Comparison of ENCODE assay signal across 8 mouse cellular contexts in the genomic region with DNA sequence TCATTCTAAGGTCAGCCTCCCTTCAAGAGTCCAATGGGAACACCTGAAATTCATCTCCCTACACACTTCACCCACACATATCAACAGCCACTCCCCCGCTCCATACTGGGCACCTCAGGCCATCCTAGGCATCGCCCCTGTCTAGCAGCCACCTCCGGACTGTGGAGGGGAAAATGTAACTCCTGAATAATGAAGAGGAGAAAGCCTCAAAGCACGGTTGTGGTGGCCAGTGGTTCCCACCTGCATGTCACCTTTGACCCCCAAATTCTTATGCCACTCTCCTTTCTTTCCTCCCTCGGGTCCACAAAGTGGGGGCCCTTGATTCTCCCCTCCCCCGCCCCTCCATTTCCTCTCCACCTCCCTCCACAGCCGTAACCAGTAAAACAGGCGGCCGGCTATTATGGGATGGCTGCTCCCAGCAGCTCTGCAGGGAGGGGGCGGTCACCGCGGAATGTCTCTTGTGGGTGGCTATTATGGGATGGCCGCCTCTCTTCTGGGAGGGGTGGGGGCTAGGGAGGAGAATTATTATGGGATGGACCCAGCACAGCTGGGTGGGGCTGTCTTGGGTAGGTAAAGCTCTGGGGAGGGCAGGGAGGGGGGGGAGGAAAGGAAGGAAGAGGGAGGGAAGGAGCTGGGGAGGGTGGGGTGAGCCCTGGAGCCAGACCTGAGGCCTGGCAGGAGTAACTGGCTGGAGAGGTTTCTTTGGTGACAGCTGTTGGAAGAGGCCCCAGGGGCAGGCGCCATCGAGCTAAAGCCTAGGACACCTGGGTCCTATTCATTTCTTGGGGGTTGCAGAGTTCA. TPM values are rescaled to one million over a fixed set of nuclear protein-coding genes. Genes with fewer than 3 reads are reported as not detected.
A peak's percentile ranks its signal among the peaks of the same experiment; 100 is the strongest.
DNase-seq lines count a peak whose midpoint lies in the region; ATAC-seq lines count a peak whose summit lies in the region.

No protein-coding gene starts in this region.

- H3K9ac ChIP-seq in heart, embryonic 12.5 days: peak overlapping the region; percentile 57
- peak overlapping the region; percentile 41 for H3K9ac ChIP-seq in kidney, embryonic 15.5 days
- peak overlapping the region; percentile 64 for H3K9ac ChIP-seq in midbrain, embryonic 16.5 days (ENCODE audit: low read depth, low read length)

- peak overlapping the region; percentile 65 for H3K4me2 ChIP-seq in heart, embryonic 12.5 days
- H3K4me2 ChIP-seq in kidney, embryonic 15.5 days: peak overlapping the region; percentile 56
- peak overlapping the region; percentile 42 for H3K4me2 ChIP-seq in midbrain, embryonic 16.5 days (ENCODE audit: low read length)

- 3% methylated on average over 15 of the region's 15 CpGs for WGBS in heart, embryonic 12.5 days
- 2% methylated on average over 15 of the region's 15 CpGs for WGBS in kidney, embryonic 15.5 days
- WGBS in midbrain, embryonic 16.5 days: 1% methylated on average over 15 of the region's 15 CpGs

- peak; percentile 31 for ATAC-seq in CD4-positive, CD25-positive, alpha-beta regulatory T cell, adult 4 months
- ATAC-seq in erythroid progenitor cell, adult 5-6 weeks (replicated peaks; ENCODE audit: low FRiP score, poor library complexity, severe bottlenecking): peak; percentile 74
- ATAC-seq in heart, embryonic 12.5 days (ENCODE audit: insufficient number of reproducible peaks, low FRiP score): peak; percentile 71
- peak; percentile 74 for ATAC-seq in kidney, embryonic 15.5 days (replicated peaks; ENCODE audit: low FRiP score)
- peak; percentile 82 for ATAC-seq in midbrain, embryonic 16.5 days

- no peaks in the 10 kb centered on the region for H3K9me3 ChIP-seq in heart, embryonic 12.5 days (replicated peaks)
- H3K9me3 ChIP-seq in kidney, embryonic 15.5 days (replicated peaks): no peaks in the 10 kb centered on the region
- H3K9me3 ChIP-seq in midbrain, embryonic 16.5 days (replicated peaks; ENCODE audit: control insufficient read depth, low read length, poor library complexity, severe bottlenecking): no peaks in the 10 kb centered on the region

- no peaks in the 10 kb centered on the region for H3K27me3 ChIP-seq in heart, embryonic 12.5 days (replicated peaks)
- H3K27me3 ChIP-seq in kidney, embryonic 15.5 days: no peaks in the 10 kb centered on the region
- no peaks in the 10 kb centered on the region for H3K27me3 ChIP-seq in midbrain, embryonic 16.5 days (ENCODE audit: control insufficient read depth, insufficient read depth, low read depth, low read length)

- H3K36me3 ChIP-seq in heart, embryonic 12.5 days: no peaks in the 10 kb centered on the region
- H3K36me3 ChIP-seq in kidney, embryonic 15.5 days: no peaks in the 10 kb centered on the region
- no peaks in the 10 kb centered on the region for H3K36me3 ChIP-seq in midbrain, embryonic 16.5 days (ENCODE audit: control insufficient read depth, insufficient read depth, low read length)

- peak overlapping the region; percentile 94 for H3K27ac ChIP-seq in brown adipose tissue, adult 24 weeks (replicated peaks; ENCODE audit: low read depth, low read length)
- peak overlapping the region; percentile 87 for H3K27ac ChIP-seq in heart, embryonic 12.5 days (ENCODE audit: poor library complexity, severe bottlenecking)
- peak overlapping the region; percentile 97 for H3K27ac ChIP-seq in kidney, embryonic 15.5 days
- peak overlapping the region; percentile 92 for H3K27ac ChIP-seq in midbrain, embryonic 16.5 days (ENCODE audit: low read length)

- peak; percentile 89 for DNase-seq in liver
- DNase-seq in telencephalon, adult 2 months (ENCODE audit: low read depth, low spot score): peak; percentile 89

- peak overlapping the region; percentile 48 for H3K4me3 ChIP-seq in brown adipose tissue, adult 24 weeks (ENCODE audit: insufficient read depth, low read depth, low read length)
- peak overlapping the region; percentile 25 for H3K4me3 ChIP-seq in heart, embryonic 12.5 days
- H3K4me3 ChIP-seq in kidney, embryonic 15.5 days (replicated peaks): peak overlapping the region; percentile 23
- peak overlapping the region; percentile 11; the same call in 1 of the 2 replicates for H3K4me3 ChIP-seq in midbrain, embryonic 16.5 days (ENCODE audit: low read depth, low read length)

- H3K4me1 ChIP-seq in brown adipose tissue, adult 24 weeks (ENCODE audit: control insufficient read depth, insufficient read depth, insufficient read length, low read length): peaks cover 11% of the 10 kb centered on the region
- H3K4me1 ChIP-seq in heart, embryonic 12.5 days (replicated peaks): peaks cover 27% of the 10 kb centered on the region
- H3K4me1 ChIP-seq in kidney, embryonic 15.5 days: peaks cover 33% of the 10 kb centered on the region
- peaks cover 23% of the 10 kb centered on the region for H3K4me1 ChIP-seq in midbrain, embryonic 16.5 days (ENCODE audit: control insufficient read depth, insufficient read depth, low read length)

RNA-seq across cellular contexts. Expression of a gene that starts 6.1 kb away (rescaled TPM):
- 10 to 100 TPM; 61.4 to 71.9 TPM for polyA plus RNA-seq in CD4-positive, CD25-positive, alpha-beta regulatory T cell, adult 4 months (2017; shearing (Covaris generic))
- polyA plus RNA-seq in brown adipose tissue, adult 24 weeks (2012; ENCODE audit: insufficient read depth, insufficient read length, missing spikeins): 73.3 and 90.8 TPM in 2 replicates
- 49.0 and 64.2 TPM in 2 replicates for total RNA-seq in erythroid progenitor cell, adult 5-6 weeks (2015; ENCODE audit: low replicate concordance)
- 176 and 220 TPM in 2 replicates for total RNA-seq in erythroid progenitor cell, adult 5-6 weeks (2017; ENCODE audit: low replicate concordance)
- 76.2 and 77.3 TPM in 2 replicates for polyA plus RNA-seq in heart, embryonic 12.5 days (2016; fragmentation: Nextera tagmentation; extraction: Ambion mirVana)
- polyA plus RNA-seq in kidney, embryonic 15.5 days (2015; fragmentation: Nextera tagmentation; extraction: Ambion mirVana): 99.2 and 100 TPM in 2 replicates
- polyA plus RNA-seq in midbrain, embryonic 16.5 days (2015; fragmentation: Nextera tagmentation; extraction: Ambion mirVana): 59.7 and 74.3 TPM in 2 replicates

RNA-seq across cellular contexts. Expression of a gene that starts 22.0 kb away (rescaled TPM):
- 10 to 100 TPM; 12.1 to 19.9 TPM for polyA plus RNA-seq in CD4-positive, CD25-positive, alpha-beta regulatory T cell, adult 4 months (2017; shearing (Covaris generic))
- polyA plus RNA-seq in brown adipose tissue, adult 24 weeks (2012; ENCODE audit: insufficient read depth, insufficient read length, missing spikeins): not detected in 2 replicates
- 3.6 and 10.9 TPM in 2 replicates for total RNA-seq in erythroid progenitor cell, adult 5-6 weeks (2015; ENCODE audit: low replicate concordance)
- total RNA-seq in erythroid progenitor cell, adult 5-6 weeks (2017; ENCODE audit: low replicate concordance): not detected in 2 replicates
- polyA plus RNA-seq in heart, embryonic 12.5 days (2016; fragmentation: Nextera tagmentation; extraction: Ambion mirVana): 0.24 and 0.31 TPM in 2 replicates
- 0.33 and 0.55 TPM in 2 replicates for polyA plus RNA-seq in kidney, embryonic 15.5 days (2015; fragmentation: Nextera tagmentation; extraction: Ambion mirVana)
- polyA plus RNA-seq in midbrain, embryonic 16.5 days (2015; fragmentation: Nextera tagmentation; extraction: Ambion mirVana): 0.45 and 0.60 TPM in 2 replicates

RNA-seq across cellular contexts. Expression of a gene that starts 40.2 kb away (rescaled TPM):
- 10 to 100 TPM; 24.6 to 25.9 TPM for polyA plus RNA-seq in CD4-positive, CD25-positive, alpha-beta regulatory T cell, adult 4 months (2017; shearing (Covaris generic))
- polyA plus RNA-seq in brown adipose tissue, adult 24 weeks (2012; ENCODE audit: insufficient read depth, insufficient read length, missing spikeins): 5.1 and 5.5 TPM in 2 replicates
- 4.3 and 9.6 TPM in 2 replicates for total RNA-seq in erythroid progenitor cell, adult 5-6 weeks (2015; ENCODE audit: low replicate concordance)
- 0.68 and 9.4 TPM in 2 replicates for total RNA-seq in erythroid progenitor cell, adult 5-6 weeks (2017; ENCODE audit: low replicate concordance)
- 5.1 and 6.9 TPM in 2 replicates for polyA plus RNA-seq in heart, embryonic 12.5 days (2016; fragmentation: Nextera tagmentation; extraction: Ambion mirVana)
- 14.4 and 15.4 TPM in 2 replicates for polyA plus RNA-seq in kidney, embryonic 15.5 days (2015; fragmentation: Nextera tagmentation; extraction: Ambion mirVana)
- 18.0 and 18.3 TPM in 2 replicates for polyA plus RNA-seq in midbrain, embryonic 16.5 days (2015; fragmentation: Nextera tagmentation; extraction: Ambion mirVana)

RNA-seq across cellular contexts. Expression of a gene that starts 42.0 kb away (rescaled TPM):
- 10 to 100 TPM; 51.5 to 59.7 TPM for polyA plus RNA-seq in CD4-positive, CD25-positive, alpha-beta regulatory T cell, adult 4 months (2017; shearing (Covaris generic))
- polyA plus RNA-seq in brown adipose tissue, adult 24 weeks (2012; ENCODE audit: insufficient read depth, insufficient read length, missing spikeins): 10.0 and 16.0 TPM in 2 replicates
- 6.7 and 17.3 TPM in 2 replicates for total RNA-seq in erythroid progenitor cell, adult 5-6 weeks (2015; ENCODE audit: low replicate concordance)
- 5.7 and 8.9 TPM in 2 replicates for total RNA-seq in erythroid progenitor cell, adult 5-6 weeks (2017; ENCODE audit: low replicate concordance)
- polyA plus RNA-seq in heart, embryonic 12.5 days (2016; fragmentation: Nextera tagmentation; extraction: Ambion mirVana): 55.0 and 56.2 TPM in 2 replicates
- polyA plus RNA-seq in kidney, embryonic 15.5 days (2015; fragmentation: Nextera tagmentation; extraction: Ambion mirVana): 65.0 and 69.0 TPM in 2 replicates
- polyA plus RNA-seq in midbrain, embryonic 16.5 days (2015; fragmentation: Nextera tagmentation; extraction: Ambion mirVana): 49.2 and 49.3 TPM in 2 replicates

RNA-seq across cellular contexts. Expression of a gene that starts 50.2 kb away (rescaled TPM):
- 10 to 100 TPM; 48.3 to 64.6 TPM for polyA plus RNA-seq in CD4-positive, CD25-positive, alpha-beta regulatory T cell, adult 4 months (2017; shearing (Covaris generic))
- 32.1 and 34.0 TPM in 2 replicates for polyA plus RNA-seq in brown adipose tissue, adult 24 weeks (2012; ENCODE audit: insufficient read depth, insufficient read length, missing spikeins)
- 5.0 and 5.4 TPM in 2 replicates for total RNA-seq in erythroid progenitor cell, adult 5-6 weeks (2015; ENCODE audit: low replicate concordance)
- total RNA-seq in erythroid progenitor cell, adult 5-6 weeks (2017; ENCODE audit: low replicate concordance): 59.6 and 60.0 TPM in 2 replicates
- 76.7 and 81.8 TPM in 2 replicates for polyA plus RNA-seq in heart, embryonic 12.5 days (2016; fragmentation: Nextera tagmentation; extraction: Ambion mirVana)
- polyA plus RNA-seq in kidney, embryonic 15.5 days (2015; fragmentation: Nextera tagmentation; extraction: Ambion mirVana): 135 and 138 TPM in 2 replicates
- 141 and 155 TPM in 2 replicates for polyA plus RNA-seq in midbrain, embryonic 16.5 days (2015; fragmentation: Nextera tagmentation; extraction: Ambion mirVana)

Comparison
In these comparisons a context has a peak if more than half of its experiments do, and no peak if none do; other contexts are left out.
1. Peak in every context shown above with its lines: DNase-seq, ATAC-seq, H3K4me3 ChIP-seq and H3K27ac ChIP-seq.
2. ATAC-seq: peak in every context shown above with its lines; median percentile 82 in midbrain, embryonic 16.5 days; 74 in erythroid progenitor cell, adult 5-6 weeks; 74 in kidney, embryonic 15.5 days; 71 in heart, embryonic 12.5 days; 31 in CD4-positive, CD25-positive, alpha-beta regulatory T cell, adult 4 months.